Mouse (Mus musculus): ENCODE measurements at regions not wholly inside any gene's neighbourhood (a gene's known extent, or its start where the extent isn't known, plus 50 kb on each side); places are given as distances from the start of the nearest gene placed in this dataset.

GRCm38 (mm10) chr5:111843622-111844239 lies 110.0 kb downstream of the Gm26897 start:
- no peak for TF ChIP-seq CTCF (IDR thresholded peaks at IDR 0.05; ENCODE audit: low read depth, low read length)
- TF ChIP-seq POLR2A (IDR thresholded peaks at IDR 0.05; ENCODE audit: borderline replicate concordance, low read depth, low read length), result no peak

Data from bone marrow macrophage, adult 2 months (primary cell).